Mouse (Mus musculus) liver, postnatal 0 days (tissue): ENCODE results near the gene Gucd1. TPM values are rescaled to one million over a fixed set of nuclear protein-coding genes. Genes with fewer than 3 reads are reported as not detected.
"Not testable (repeated sequence)": the region's sequence is repeated elsewhere in the genome, so short reads cannot be mapped to it uniquely, and the experiment has no call there.

ENCODE experiments used
- ATAC-seq: fragments of 200-750 bp; cut with Nextera tagmentation; 2 replicates; pipeline ENCODE4 v1.8.0; 2017; ENCODE audit warnings: mild to moderate bottlenecking, moderate library complexity
- DNase-seq: peaks from one replicate; pipeline ENCODE4 v3.0.0-alpha.2; 2016
- H3K27ac ChIP-seq: fragments of 300-500 bp; sonication (generic); 2 replicates; pipeline ENCODE4 v1.5.1; 2014; ENCODE audit warnings: antibody characterized with exemption, moderate library complexity, mild to moderate bottlenecking, low read depth
- H3K27me3 ChIP-seq: fragments of 300-500 bp; sonication (generic); 2 replicates; pipeline ENCODE4 v1.6.1; 2014; ENCODE audit warnings: low read length, control low read depth, mixed read lengths; ENCODE audit not compliant: insufficient read depth
- H3K36me3 ChIP-seq: fragments of 300-500 bp; sonication (generic); replicated peaks from 2 replicates; pipeline ENCODE4 v1.6.1; 2014; ENCODE audit warnings: mild to moderate bottlenecking, control low read depth, low read length, moderate library complexity, mixed read lengths; ENCODE audit not compliant: insufficient read depth
- H3K4me1 ChIP-seq: fragments of 300-500 bp; sonication (generic); 2 replicates; pipeline ENCODE4 v1.6.1; 2014; ENCODE audit warnings: antibody characterized with exemption, mild to moderate bottlenecking, control low read depth; ENCODE audit not compliant: insufficient read depth
- H3K4me2 ChIP-seq: fragments of 300-500 bp; sonication (generic); 2 replicates; pipeline ENCODE4 v1.6.1; 2014; ENCODE audit warnings: low read depth, mild to moderate bottlenecking, low read length, moderate library complexity, mixed read lengths
- H3K4me3 ChIP-seq: fragments of 300-500 bp; sonication (generic); 2 replicates; pipeline ENCODE4 v1.5.1; 2014; ENCODE audit warnings: low read depth, low read length
- H3K9ac ChIP-seq: fragments of 300-500 bp; sonication (generic); replicated peaks from 2 replicates; pipeline ENCODE4 v1.6.1; 2014; ENCODE audit warnings: mild to moderate bottlenecking, moderate library complexity
- H3K9me3 ChIP-seq: fragments of 300-500 bp; sonication (generic); 2 replicates; pipeline ENCODE4 v1.6.1; 2016; ENCODE audit warnings: mild to moderate bottlenecking, control low read depth, low read length, mixed read lengths
- CTCF ChIP-seq: sonication (generic); IDR thresholded peaks from 2 replicates; pipeline ENCODE4 v1.5.1; 2016; ENCODE audit warnings: antibody characterized with exemption, low read depth
- EP300 ChIP-seq: IDR thresholded peaks from 2 replicates; pipeline ENCODE4 v1.6.1; 2016; ENCODE audit warnings: antibody characterized with exemption, low read depth, mild to moderate bottlenecking
- WGBS: fragments of 180-500 bp; shearing (Covaris S2); extraction: QIAGEN DNeasy Blood & Tissue Kit; methylation state at CpG from one replicate; pipeline ENCODE4 v1.1.7; 2014; ENCODE audit not compliant: insufficient replicate concordance; 5-methylcytosine and 5-hydroxymethylcytosine counted together
- polyA plus RNA-seq: library from polyadenylated mRNA; unstranded; fragments of >200 nt; fragmentation: Nextera tagmentation; extraction: Ambion mirVana; gene quantifications from 2 replicates; pipeline ENCODE4 v1.2.1, GENCODE M21; 2015

Gene Gucd1
- polyA plus RNA-seq, 1 experiment from 2014 or later: 45.6 TPM

DNA sequence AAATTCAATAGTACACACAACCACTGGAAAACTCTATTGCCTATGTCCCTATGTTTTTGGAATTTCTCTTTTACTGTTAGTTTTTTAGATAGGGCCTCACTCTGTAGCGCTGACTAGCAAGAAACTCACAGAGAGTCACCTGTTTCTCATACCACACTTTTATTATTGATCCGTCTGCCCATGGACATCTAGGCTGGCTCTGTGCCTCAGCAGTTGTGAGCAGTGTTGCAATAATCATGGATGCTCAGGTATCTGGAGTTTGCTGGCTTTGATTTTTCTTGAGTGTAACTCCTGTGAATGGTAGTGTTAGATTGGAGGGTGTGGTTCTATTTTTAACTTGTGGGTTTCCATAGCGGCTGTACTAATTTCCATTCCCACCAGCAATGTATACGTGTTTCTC, 162.4 kb downstream of the Gucd1 start:
- peak; percentile 44; the same call in 1 of the 2 replicates for ATAC-seq

DNA sequence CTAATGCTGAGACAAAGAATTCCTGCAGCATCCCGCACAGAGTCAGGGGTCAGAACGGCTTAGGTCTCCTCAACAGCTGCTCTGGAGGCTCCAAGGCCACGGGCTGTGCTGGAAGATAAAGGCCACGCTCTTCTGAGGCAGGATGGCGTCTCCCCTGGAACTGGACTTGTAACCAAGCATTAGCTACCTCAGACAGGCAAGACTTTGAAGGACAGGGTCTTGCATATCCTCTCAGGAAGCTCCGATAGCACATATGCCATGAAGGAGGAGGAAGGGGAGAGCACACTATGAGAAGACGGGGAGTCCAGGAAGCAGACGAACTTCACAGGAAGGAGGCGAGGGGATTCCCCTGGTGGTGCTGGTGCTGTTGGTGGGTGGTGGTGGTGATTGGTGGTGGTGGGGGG, 163.9 kb downstream of the Gucd1 start:
- WGBS: 62% methylated on average over 7 of the region's 9 CpGs
- H3K4me2 ChIP-seq, H3K36me3 ChIP-seq, H3K4me1 ChIP-seq, DNase-seq, H3K27me3 ChIP-seq, H3K9me3 ChIP-seq, H3K27ac ChIP-seq, H3K9ac ChIP-seq, H3K4me3 ChIP-seq: not testable (repeated sequence)
- ATAC-seq: peak; percentile 68

More for the DNA sequence above, 162.4 kb downstream of the Gucd1 start:
- H3K36me3 ChIP-seq: no peaks in the 10 kb centered on the region
- H3K9me3 ChIP-seq: no peaks in the 10 kb centered on the region
- no peak overlapping the region for H3K9ac ChIP-seq
- H3K27me3 ChIP-seq: no peaks in the 10 kb centered on the region
- no peak for TF ChIP-seq CTCF
- TF ChIP-seq EP300: no peak
- no peak overlapping the region for H3K27ac ChIP-seq
- no peak overlapping the region for H3K4me2 ChIP-seq
- H3K4me1 ChIP-seq: peaks cover 4% of the 10 kb centered on the region; the same call in 1 of the 2 replicates
- WGBS: 49% methylated on average over 4 of the region's 4 CpGs
- H3K4me3 ChIP-seq: no peak overlapping the region
- DNase-seq: peak; percentile 39

DNA sequence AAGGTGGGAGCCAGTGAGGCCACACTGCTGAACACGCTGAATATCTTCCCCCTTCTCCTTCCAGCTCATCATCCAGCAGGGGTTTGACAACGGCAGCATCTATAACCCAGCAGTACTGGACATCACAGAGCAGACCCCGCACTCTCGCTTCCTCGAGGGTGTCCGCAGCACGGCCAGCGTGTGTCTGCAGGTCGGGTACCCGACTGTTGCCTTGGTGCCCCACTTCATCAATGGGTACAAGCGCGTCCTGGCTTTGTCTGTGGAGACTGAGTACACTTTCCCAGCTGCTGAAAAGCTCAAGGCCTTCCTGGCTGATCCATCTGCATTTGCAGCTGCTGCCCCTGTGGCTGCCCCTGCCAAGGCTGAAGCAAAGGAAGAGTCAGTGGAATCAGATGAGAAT, 165.2 kb downstream of the Gucd1 start:
- Histone ChIP-seq H3K4me1 (peaks cover 4% of the 10 kb centered on the region; the same call in 1 of the 2 replicates), H3K4me3 (no peak overlapping the region), H3K9ac (no peak overlapping the region), H3K36me3 (no peaks in the 10 kb centered on the region), H3K27me3 (no peaks in the 10 kb centered on the region), H3K27ac (no peak overlapping the region), H3K9me3 (no peaks in the 10 kb centered on the region), H3K4me2 (no peak overlapping the region)
- WGBS: 92% methylated on average over 12 of the region's 12 CpGs
- ATAC-seq: no peak
- DNase-seq: no peak
- TF ChIP-seq CTCF (no peak), EP300 (no peak)

DNA sequence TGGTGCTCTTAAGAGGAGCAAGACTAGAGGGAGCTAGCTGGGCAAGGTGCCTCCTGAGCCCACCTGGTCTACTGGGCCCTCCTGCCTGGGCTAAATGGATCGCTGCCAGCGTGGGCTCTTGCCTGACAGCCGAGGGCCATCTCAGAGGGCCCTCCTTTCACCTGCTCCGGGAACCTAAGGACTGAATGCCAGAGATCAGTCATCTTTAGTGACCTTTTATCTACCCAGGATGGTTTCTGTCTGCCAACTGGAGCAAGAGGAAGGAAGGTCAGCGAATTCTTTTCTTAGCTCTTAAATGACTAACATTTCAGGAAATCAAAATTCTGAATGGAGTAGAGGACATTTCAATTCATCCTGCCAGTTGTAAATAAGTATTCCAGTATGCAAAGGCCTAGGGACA, 167.2 kb downstream of the Gucd1 start:
- H3K9me3 ChIP-seq: peaks cover 3% of the 10 kb centered on the region
- whole genome bisulfite sequencing: 70% methylated on average over 5 of the region's 5 CpGs
- H3K27me3 ChIP-seq: no peaks in the 10 kb centered on the region
- H3K9ac ChIP-seq: no peak overlapping the region
- no peak overlapping the region for H3K4me3 ChIP-seq
- H3K4me2 ChIP-seq: no peak overlapping the region
- no peak for TF ChIP-seq CTCF
- peak; percentile 18; the same call in 1 of the 2 replicates for TF ChIP-seq EP300
- H3K36me3 ChIP-seq: no peaks in the 10 kb centered on the region
- peaks cover 4% of the 10 kb centered on the region; the same call in 1 of the 2 replicates for H3K4me1 ChIP-seq
- no peak for DNase-seq
- no peak for ATAC-seq
- no peak overlapping the region for H3K27ac ChIP-seq

DNA sequence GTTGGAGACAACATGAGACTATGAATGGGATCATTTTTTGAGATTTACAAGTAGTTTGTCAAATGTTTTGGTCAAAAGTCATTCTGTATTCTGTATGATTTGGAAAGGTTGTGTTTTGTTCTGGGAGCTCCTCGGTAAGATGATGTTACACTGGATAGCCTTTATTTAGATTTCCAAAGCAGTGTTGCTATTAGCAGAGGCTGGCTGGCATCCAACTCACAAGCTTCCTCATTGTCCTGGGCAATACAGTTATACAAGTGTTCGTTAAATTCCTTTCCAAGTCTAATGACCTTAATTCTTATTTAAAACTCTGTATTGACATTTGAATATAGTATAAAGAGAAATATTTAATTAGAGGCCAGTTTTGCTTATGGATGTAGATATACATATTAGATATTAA, 172.5 kb downstream of the Gucd1 start:
- no peak overlapping the region for H3K9ac ChIP-seq
- no peaks in the 10 kb centered on the region for H3K4me1 ChIP-seq
- no peak for DNase-seq
- TF ChIP-seq CTCF (no peak), EP300 (no peak)
- ATAC-seq: no peak
- 62% methylated on average over 2 of the region's 2 CpGs for WGBS
- no peaks in the 10 kb centered on the region for H3K27me3 ChIP-seq
- H3K27ac ChIP-seq: no peak overlapping the region
- H3K4me2 ChIP-seq: no peak overlapping the region
- peaks cover 3% of the 10 kb centered on the region for H3K9me3 ChIP-seq
- no peaks in the 10 kb centered on the region for H3K36me3 ChIP-seq
- no peak overlapping the region for H3K4me3 ChIP-seq

DNA sequence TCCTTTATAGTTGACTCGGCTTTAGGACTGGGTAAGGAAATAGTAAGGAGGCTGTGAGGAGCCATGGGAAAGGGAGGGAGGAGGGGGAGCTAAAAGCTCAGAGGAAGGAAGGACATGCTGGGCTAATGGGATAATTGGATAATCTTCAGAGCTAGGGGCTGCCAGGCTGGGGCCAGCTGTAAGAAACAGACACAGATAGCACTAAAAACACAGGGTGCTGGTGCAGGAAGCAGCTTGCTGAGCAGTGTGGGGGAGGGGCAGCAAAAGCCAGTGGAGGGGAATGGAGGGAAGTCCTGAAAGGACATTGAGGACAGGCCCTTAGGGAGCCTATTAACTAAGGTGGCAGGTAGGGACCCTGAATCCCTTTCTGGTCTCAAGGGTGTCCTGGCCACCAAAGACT, 173.2 kb downstream of the Gucd1 start:
- WGBS: 41% methylated on average over 1 of the region's 1 CpGs
- not testable (repeated sequence) for H3K36me3 ChIP-seq, H3K9ac ChIP-seq, H3K27ac ChIP-seq, H3K4me3 ChIP-seq, DNase-seq, H3K4me2 ChIP-seq, H3K27me3 ChIP-seq, H3K4me1 ChIP-seq, H3K9me3 ChIP-seq
- peak; percentile 27; the same call in 1 of the 2 replicates for ATAC-seq

DNA sequence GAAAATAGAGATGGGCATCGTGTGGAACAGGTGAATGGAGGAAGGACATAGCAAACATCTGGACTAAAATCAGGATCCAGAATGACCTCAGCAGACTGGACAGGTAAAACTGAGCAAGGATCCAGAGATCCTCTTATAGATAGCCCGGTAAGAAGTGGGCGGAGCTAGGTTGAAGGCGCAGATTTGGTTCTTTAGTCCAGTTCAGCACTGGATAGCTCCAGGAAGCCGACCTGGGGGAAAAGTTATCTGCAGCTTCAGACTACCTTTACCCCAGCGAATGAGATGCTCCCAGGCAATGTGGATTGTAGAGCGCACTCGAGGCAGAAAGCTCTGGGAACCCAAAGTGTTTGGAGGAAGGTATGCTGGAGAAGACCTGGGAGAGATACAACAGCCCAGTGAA, 175.8 kb downstream of the Gucd1 start:
- ATAC-seq (no peak), DNase-seq (no peak)
- 41% methylated on average over 8 of the region's 8 CpGs for WGBS
- no peak overlapping the region for H3K27ac ChIP-seq
- TF ChIP-seq EP300: no peak
- no peak for TF ChIP-seq CTCF
- H3K9ac ChIP-seq: no peak overlapping the region
- peaks cover 3% of the 10 kb centered on the region; the same call in 1 of the 2 replicates for H3K4me1 ChIP-seq
- peaks cover 3% of the 10 kb centered on the region for H3K9me3 ChIP-seq
- H3K36me3 ChIP-seq: no peaks in the 10 kb centered on the region
- H3K4me3 ChIP-seq: no peak overlapping the region
- H3K27me3 ChIP-seq: no peaks in the 10 kb centered on the region
- no peak overlapping the region for H3K4me2 ChIP-seq
